Mouse (Mus musculus) cerebellum, postnatal 14 days (tissue): ENCODE data around the gene Mpp6.
A peak's percentile ranks its signal among the peaks of the same experiment; 100 is the strongest.

Source experiments
- DNase-seq, 2 experiments: peaks; one replicate each; pipeline ENCODE4 v3.0.0; 2021; ENCODE audit warnings: mixed read lengths in 2 of 2

Mpp6 gene

DNA sequence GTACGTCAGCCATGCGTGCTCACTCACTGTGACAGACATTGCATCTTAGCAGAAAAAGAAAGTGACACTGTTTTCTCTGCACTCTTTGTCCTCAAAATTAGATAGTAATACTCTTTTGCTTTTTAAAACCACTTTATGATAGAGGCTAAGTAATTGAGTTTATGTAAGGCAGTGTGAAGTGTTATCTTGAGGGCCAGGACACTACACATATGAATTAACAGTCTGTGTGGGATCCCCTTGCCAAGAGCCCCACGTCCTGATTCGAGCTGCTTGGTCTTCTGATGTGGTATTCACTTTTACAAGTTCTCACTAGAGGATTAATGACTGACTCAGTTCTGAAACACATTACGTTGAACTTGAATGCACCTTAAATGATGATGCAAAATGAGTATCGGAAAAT, 49.8 kb downstream of the Mpp6 start:
- DNase-seq = no peak

GRCm38 (mm10) chr6:50163013-50163412, 53.0 kb downstream of the Mpp6 start:
- no peak for DNase-seq

DNA sequence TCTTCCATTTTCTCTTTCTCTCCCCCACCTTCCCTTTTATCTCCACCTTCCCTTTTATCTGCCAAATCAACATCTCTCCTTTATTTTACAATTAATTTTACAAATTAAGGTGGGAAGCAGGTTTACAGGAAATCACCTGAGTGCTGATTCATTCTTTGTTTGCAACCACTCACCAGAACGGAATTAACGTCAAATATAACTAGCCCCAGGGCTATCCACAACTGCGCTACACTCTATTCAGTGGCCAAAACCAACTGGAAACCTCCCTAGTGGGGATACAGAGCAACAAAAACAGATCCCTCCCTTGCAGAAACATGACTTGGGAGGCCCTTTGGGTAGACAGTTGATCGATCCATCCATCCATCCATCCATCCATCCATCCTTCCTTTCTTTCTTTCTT, 58.8 kb downstream of the Mpp6 start:
- no peak for DNase-seq

DNA sequence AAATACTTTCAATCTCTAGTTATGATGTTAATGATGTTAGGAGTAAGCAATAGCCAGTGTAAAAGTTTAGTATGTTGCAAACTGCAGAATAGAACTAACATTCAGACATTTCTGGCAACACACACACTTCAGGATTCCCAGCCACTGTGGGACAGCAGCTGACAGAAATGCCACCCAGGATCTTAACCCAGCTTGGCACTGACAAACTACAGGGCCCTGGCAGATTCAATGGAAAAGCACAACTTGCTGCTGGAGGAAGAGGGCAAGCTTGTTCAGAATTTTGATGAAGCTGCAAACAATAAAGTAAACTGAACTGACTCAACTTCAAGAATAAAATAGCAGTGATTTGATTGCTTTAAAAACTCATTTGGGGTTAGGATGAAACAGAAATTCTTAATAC, 59.7 kb downstream of the Mpp6 start:
- DNase-seq = no peak

DNA sequence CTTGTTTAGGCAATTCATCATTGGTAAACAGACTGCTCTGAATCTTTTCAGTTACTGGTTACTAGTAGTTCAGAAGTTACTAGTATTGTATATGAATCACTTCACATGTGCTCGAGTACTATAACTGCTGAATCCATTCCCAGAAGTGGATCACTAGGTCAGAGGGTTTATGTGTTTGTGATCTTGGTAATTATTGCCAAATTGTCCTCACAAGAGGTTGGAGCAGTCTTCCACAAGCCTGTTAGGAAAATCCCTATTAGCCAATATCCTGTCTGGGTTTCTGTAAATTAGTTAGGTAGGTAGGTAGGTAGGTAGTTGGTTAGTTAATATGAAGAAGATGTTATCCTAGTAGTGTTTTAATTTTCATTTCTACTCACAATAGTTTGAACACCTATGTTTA, 65.7 kb downstream of the Mpp6 start:
- DNase-seq = no peak

DNA sequence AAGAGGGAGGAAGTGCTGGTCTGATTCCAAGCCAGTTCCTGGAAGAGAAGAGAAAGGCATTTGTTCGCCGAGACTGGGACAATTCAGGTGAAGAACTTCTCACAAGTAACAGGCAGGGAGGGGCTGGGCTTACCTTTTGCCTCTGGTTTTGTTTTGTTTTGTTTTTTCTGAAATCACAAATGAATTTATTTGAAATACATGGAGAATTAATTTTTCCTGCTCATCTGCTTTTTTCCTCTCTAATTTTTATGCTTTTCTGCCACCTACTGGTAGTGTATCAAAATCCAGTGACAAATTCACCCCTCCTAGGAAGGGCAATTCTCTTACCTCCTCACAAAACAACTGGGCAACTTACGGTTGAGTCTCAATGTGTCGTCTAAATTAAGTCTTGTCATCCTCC, 70.1 kb downstream of the Mpp6 start:
- DNase-seq = peak; percentile 24 to 39

DNA sequence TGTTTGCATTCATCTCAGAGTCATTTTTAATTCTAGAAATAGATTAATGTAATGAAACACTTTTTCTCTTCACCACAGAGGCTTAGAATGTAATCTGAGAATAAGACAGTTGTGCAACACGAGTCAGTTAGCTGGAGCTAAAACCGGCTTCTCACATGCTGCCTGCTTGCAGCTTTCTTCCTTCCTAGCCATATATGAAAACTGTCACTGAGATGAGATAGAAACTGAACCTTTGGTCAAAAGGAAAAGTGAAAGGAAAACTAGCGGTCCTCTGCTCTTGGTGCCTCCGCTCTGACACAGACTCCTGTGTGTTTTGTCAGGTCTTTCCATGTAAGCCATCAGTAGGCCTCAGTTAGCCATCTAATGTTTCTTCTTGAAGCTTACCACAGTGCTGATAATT, 77.9 kb downstream of the Mpp6 start:
- no peak for DNase-seq

GRCm38 (mm10) chr6:50189376-50189775, 79.3 kb downstream of the Mpp6 start:
- DNase-seq = no peak

- DNase-seq = no peak
These were observed 81.6 kb downstream of the Mpp6 start for GRCm38 (mm10) chr6:50191605-50192004.

DNA sequence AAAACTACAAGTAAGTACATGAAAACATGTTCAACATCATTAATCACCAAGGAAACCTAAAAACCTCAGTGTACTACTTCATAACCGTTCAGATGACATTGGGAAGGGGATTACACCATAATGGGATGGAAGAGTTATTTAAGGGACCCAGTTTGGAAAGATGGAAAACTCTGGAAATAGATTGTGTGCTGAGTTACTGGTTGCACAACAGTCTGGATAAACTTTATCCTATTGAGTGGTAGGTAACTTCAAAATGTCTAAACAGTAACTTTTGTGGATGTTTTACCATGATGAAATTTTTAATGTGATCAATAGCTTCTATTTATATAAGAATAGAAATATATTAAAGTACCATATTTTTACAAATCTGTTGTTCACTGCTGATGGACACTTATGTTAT, 82.1 kb downstream of the Mpp6 start:
- DNase-seq = no peak

GRCm38 (mm10) chr6:50192822-50193221, 82.8 kb downstream of the Mpp6 start:
- no peak for DNase-seq

GRCm38 (mm10) chr6:50193851-50194250, 83.8 kb downstream of the Mpp6 start:
- DNase-seq = no peak

DNA sequence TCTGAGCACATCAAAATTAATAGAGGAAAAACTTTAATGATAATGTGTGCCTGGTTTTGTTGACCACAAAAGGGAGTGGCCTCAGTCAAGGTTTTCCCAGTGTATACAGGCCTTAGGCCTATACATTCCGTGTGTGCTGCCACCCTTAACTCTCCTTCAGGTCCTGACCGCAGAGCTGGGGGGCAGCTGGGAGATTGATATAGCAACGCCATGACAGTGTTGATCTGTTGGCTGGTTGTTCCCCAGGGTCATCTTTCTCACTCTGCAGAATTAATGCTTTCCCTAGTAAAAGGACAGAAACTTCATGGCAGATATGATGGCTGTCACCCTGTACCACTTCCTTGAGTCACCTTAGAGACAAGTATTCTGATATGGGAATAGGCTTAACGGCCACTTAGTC, 94.3 kb downstream of the Mpp6 start:
- no peak for DNase-seq

GRCm38 (mm10) chr6:50205093-50205492, 95.1 kb downstream of the Mpp6 start:
- DNase-seq = no peak

GRCm38 (mm10) chr6:50214711-50215372, 104.8 kb downstream of the Mpp6 start:
- no peak for DNase-seq

GRCm38 (mm10) chr6:50215373-50215745, 105.3 kb downstream of the Mpp6 start:
- DNase-seq = no peak

GRCm38 (mm10) chr6:50215986-50216385, 105.9 kb downstream of the Mpp6 start:
- DNase-seq = no peak

GRCm38 (mm10) chr6:50218628-50219027, 108.6 kb downstream of the Mpp6 start:
- DNase-seq = no peak

DNA sequence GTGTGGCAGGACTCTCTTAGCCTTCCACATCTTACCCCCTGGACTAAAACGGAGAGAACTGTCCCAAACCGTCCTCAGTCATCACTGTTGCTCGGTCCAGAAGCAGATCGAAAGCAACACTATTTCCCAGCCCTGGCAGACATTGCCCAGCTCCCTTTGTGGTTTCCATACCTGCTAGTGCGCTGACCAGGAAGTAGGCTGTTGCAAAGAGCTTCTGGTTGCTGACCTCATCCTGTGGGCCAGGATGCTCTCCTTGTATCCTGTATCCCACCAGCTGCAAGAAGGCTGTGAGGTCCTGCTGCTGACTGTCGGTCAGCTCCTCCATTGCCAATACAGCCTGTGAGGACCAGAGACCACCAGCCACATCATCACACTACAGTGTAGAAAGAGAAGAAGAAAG, 109.0 kb downstream of the Mpp6 start:
- no peak for DNase-seq

- peak; percentile 45 to 59 for DNase-seq
These were observed 110.8 kb downstream of the Mpp6 start for GRCm38 (mm10) chr6:50220863-50221262.

DNA sequence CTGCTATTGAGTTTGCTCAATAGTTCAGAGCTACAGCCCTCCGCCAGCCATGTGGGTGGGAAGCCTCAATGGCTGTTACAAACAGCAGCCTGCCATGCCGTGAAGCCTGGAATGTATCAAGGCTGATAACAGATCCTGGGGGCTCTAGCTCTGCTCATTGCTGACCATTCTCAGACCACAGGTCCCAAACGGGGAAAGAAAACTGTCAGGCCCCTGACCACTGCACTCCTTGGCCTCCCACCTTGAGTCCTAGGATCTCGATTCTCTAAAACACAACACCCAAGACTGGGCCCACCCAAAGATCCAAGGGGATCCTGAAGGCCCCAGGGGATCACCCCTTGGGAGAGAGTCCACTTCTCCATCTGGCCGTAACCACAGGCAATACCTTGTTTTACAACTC, 112.3 kb downstream of the Mpp6 start:
- no peak for DNase-seq

GRCm38 (mm10) chr6:50222986-50223385, 112.9 kb downstream of the Mpp6 start:
- DNase-seq = no peak

- no peak for DNase-seq
These were observed 113.6 kb downstream of the Mpp6 start for GRCm38 (mm10) chr6:50223606-50224005.

- no peak for DNase-seq
These were observed 115.2 kb downstream of the Mpp6 start for GRCm38 (mm10) chr6:50225232-50225631.

GRCm38 (mm10) chr6:50228180-50228579, 118.1 kb downstream of the Mpp6 start:
- no peak for DNase-seq

DNA sequence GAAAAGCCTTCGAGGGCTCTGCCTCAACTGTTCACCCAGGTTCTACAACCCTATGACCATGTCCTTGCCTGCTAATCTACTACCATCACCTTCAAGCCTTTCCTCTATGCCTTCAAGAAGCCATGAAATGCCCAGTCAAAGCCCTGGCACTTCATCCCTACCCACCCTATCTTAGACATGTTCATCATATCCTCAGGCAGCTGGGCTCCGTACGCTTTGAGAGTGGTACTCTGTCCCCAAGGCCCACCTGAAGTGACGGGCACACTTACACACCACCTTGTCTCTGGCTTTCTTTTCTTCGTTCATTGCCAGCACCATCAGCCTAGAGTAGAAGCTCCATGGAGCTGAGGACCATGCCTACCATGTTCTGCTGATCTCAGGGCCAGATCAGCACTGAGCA, 121.2 kb downstream of the Mpp6 start:
- DNase-seq = no peak
